Mouse (Mus musculus): Measurements from ENCODE around the gene Tmem98.

- TF ChIP-seq CTCF (IDR thresholded peaks at IDR 0.05; ENCODE audit: low read depth) (no peak), EP300 (optimal IDR thresholded peaks at IDR 0.05) (no peak)
These were observed 48.5 kb upstream of the Tmem98 start for GRCm38 (mm10) chr11:80761285-80761974.
